Mouse (Mus musculus): ENCODE measurements around the gene Nlrp6. TPM values are rescaled to one million over a fixed set of nuclear protein-coding genes. Genes with fewer than 3 reads are reported as not detected.

Gene Nlrp6
- polyA plus RNA-seq, 1 experiment from 2014 or later = 1.2 TPM

GRCm38 (mm10) chr7:140954733-140955071 lies 34.0 kb downstream of the Nlrp6 start:
- Histone ChIP-seq H3K9me3 (ENCODE audit: control insufficient read depth, low read depth, low read length) (no peaks in the 10 kb centered on the region), H3K9ac (replicated peaks; ENCODE audit: low read depth, low read length) (peak overlapping the region; percentile 65), H3K4me2 (replicated peaks; ENCODE audit: low read depth, low read length) (peak overlapping the region; percentile 86), H3K36me3 (ENCODE audit: control insufficient read depth, insufficient read depth, low read length) (peaks cover 2% of the 10 kb centered on the region; the same call in 1 of the 2 replicates), H3K4me3 (ENCODE audit: low read depth, low read length) (peak overlapping the region; percentile 74), H3K4me1 (ENCODE audit: control insufficient read depth, insufficient read depth, low read length) (peaks cover 54% of the 10 kb centered on the region), H3K27me3 (ENCODE audit: control insufficient read depth, insufficient read depth, low read length) (no peaks in the 10 kb centered on the region), H3K27ac (ENCODE audit: low read length) (peak overlapping the region; percentile 52; the same call in 1 of the 2 replicates)
- WGBS = 6% methylated on average over 9 of the region's 9 CpGs
- no peak for ATAC-seq (ENCODE audit: insufficient number of reproducible peaks, insufficient read depth, low FRiP score, low read depth)

- Histone ChIP-seq H3K4me3 (ENCODE audit: low read depth, low read length) (peak overlapping the region; percentile 74), H3K27me3 (ENCODE audit: control insufficient read depth, insufficient read depth, low read length) (no peaks in the 10 kb centered on the region), H3K27ac (ENCODE audit: low read length) (peak overlapping the region; percentile 96), H3K36me3 (ENCODE audit: control insufficient read depth, insufficient read depth, low read length) (no peaks in the 10 kb centered on the region), H3K4me1 (ENCODE audit: control insufficient read depth, insufficient read depth, low read length) (peaks cover 52% of the 10 kb centered on the region), H3K9ac (replicated peaks; ENCODE audit: low read depth, low read length) (peak overlapping the region; percentile 65), H3K4me2 (replicated peaks; ENCODE audit: low read depth, low read length) (peak overlapping the region; percentile 86), H3K9me3 (ENCODE audit: control insufficient read depth, low read depth, low read length) (no peaks in the 10 kb centered on the region)
- ATAC-seq (ENCODE audit: insufficient number of reproducible peaks, insufficient read depth, low FRiP score, low read depth) = 0 out of 2 replicates have a peak, but pooled peaks have one; percentile 1
- 2% methylated on average over 17 of the region's 17 CpGs for WGBS
These were observed 34.6 kb downstream of the Nlrp6 start for GRCm38 (mm10) chr7:140955342-140955741.

- WGBS = 6% methylated on average over 11 of the region's 11 CpGs
- H3K4me2 ChIP-seq (replicated peaks; ENCODE audit: low read depth, low read length) = peak within 1 kb of the TSS; percentile 86
- no peaks in the 10 kb centered on the region for H3K27me3 ChIP-seq (ENCODE audit: control insufficient read depth, insufficient read depth, low read length)
- ATAC-seq (ENCODE audit: insufficient number of reproducible peaks, insufficient read depth, low FRiP score, low read depth) = peak; percentile 88
- H3K4me3 ChIP-seq (ENCODE audit: low read depth, low read length) = peak within 1 kb of the TSS; percentile 74
- H3K9ac ChIP-seq (replicated peaks; ENCODE audit: low read depth, low read length) = peak within 1 kb of the TSS; percentile 65
- H3K4me1 ChIP-seq (ENCODE audit: control insufficient read depth, insufficient read depth, low read length) = peaks cover 46% of the 10 kb centered on the region
- peak within 1 kb of the TSS; percentile 96 for H3K27ac ChIP-seq (ENCODE audit: low read length)
- no peaks in the 10 kb centered on the region for H3K36me3 ChIP-seq (ENCODE audit: control insufficient read depth, insufficient read depth, low read length)
- H3K9me3 ChIP-seq (ENCODE audit: control insufficient read depth, low read depth, low read length) = no peaks in the 10 kb centered on the region
These were observed 35.3 kb downstream of the Nlrp6 start, which contains the start of the genes Gm45717 and Ifitm2 for GRCm38 (mm10) chr7:140955758-140956555. Gene Gm45717 (minus strand): TSS chr7:140955937. Gene Ifitm2 (minus strand): TSS chr7:140955987.

- peak overlapping the region; percentile 96 for H3K27ac ChIP-seq (ENCODE audit: low read length)
- no peaks in the 10 kb centered on the region for H3K36me3 ChIP-seq (ENCODE audit: control insufficient read depth, insufficient read depth, low read length)
- H3K4me2 ChIP-seq (replicated peaks; ENCODE audit: low read depth, low read length) = 0 out of 2 replicates have a peak overlapping the region, but pooled peaks have one; percentile 11
- WGBS = 36% methylated on average over 6 of the region's 6 CpGs
- H3K4me3 ChIP-seq (ENCODE audit: low read depth, low read length) = no peak overlapping the region
- no peak for ATAC-seq (ENCODE audit: insufficient number of reproducible peaks, insufficient read depth, low FRiP score, low read depth)
- H3K9ac ChIP-seq (replicated peaks; ENCODE audit: low read depth, low read length) = no peak overlapping the region
- H3K27me3 ChIP-seq (ENCODE audit: control insufficient read depth, insufficient read depth, low read length) = no peaks in the 10 kb centered on the region
- H3K9me3 ChIP-seq (ENCODE audit: control insufficient read depth, low read depth, low read length) = no peaks in the 10 kb centered on the region
- peaks cover 41% of the 10 kb centered on the region for H3K4me1 ChIP-seq (ENCODE audit: control insufficient read depth, insufficient read depth, low read length)
These were observed 35.8 kb downstream of the Nlrp6 start for GRCm38 (mm10) chr7:140956556-140956869.

GRCm38 (mm10) chr7:140959181-140959901 lies 38.6 kb downstream of the Nlrp6 start:
- H3K27me3 ChIP-seq (ENCODE audit: control insufficient read depth, insufficient read depth, low read length) = no peaks in the 10 kb centered on the region
- H3K4me3 ChIP-seq (ENCODE audit: low read depth, low read length) = no peak overlapping the region
- H3K4me1 ChIP-seq (ENCODE audit: control insufficient read depth, insufficient read depth, low read length) = peaks cover 17% of the 10 kb centered on the region
- no peak for ATAC-seq (ENCODE audit: insufficient number of reproducible peaks, insufficient read depth, low FRiP score, low read depth)
- no peak overlapping the region for H3K4me2 ChIP-seq (replicated peaks; ENCODE audit: low read depth, low read length)
- no peak overlapping the region for H3K9ac ChIP-seq (replicated peaks; ENCODE audit: low read depth, low read length)
- no peak overlapping the region for H3K27ac ChIP-seq (ENCODE audit: low read length)
- WGBS = 15% methylated on average over 9 of the region's 9 CpGs
- no peaks in the 10 kb centered on the region for H3K36me3 ChIP-seq (ENCODE audit: control insufficient read depth, insufficient read depth, low read length)
- H3K9me3 ChIP-seq (ENCODE audit: control insufficient read depth, low read depth, low read length) = no peaks in the 10 kb centered on the region

GRCm38 (mm10) chr7:140960026-140960425 lies 39.3 kb downstream of the Nlrp6 start:
- ATAC-seq (ENCODE audit: insufficient number of reproducible peaks, insufficient read depth, low FRiP score, low read depth) = no peak
- Histone ChIP-seq H3K36me3 (ENCODE audit: control insufficient read depth, insufficient read depth, low read length) (no peaks in the 10 kb centered on the region), H3K4me3 (ENCODE audit: low read depth, low read length) (no peak overlapping the region), H3K9ac (replicated peaks; ENCODE audit: low read depth, low read length) (no peak overlapping the region), H3K4me2 (replicated peaks; ENCODE audit: low read depth, low read length) (no peak overlapping the region), H3K27me3 (ENCODE audit: control insufficient read depth, insufficient read depth, low read length) (no peaks in the 10 kb centered on the region), H3K9me3 (ENCODE audit: control insufficient read depth, low read depth, low read length) (no peaks in the 10 kb centered on the region), H3K27ac (ENCODE audit: low read length) (no peak overlapping the region), H3K4me1 (ENCODE audit: control insufficient read depth, insufficient read depth, low read length) (peaks cover 13% of the 10 kb centered on the region; the same call in 1 of the 2 replicates)
- WGBS = 85% methylated on average over 5 of the region's 5 CpGs

- Histone ChIP-seq H3K4me2 (replicated peaks; ENCODE audit: low read depth, low read length) (no peak overlapping the region), H3K27ac (ENCODE audit: low read length) (no peak overlapping the region), H3K36me3 (ENCODE audit: control insufficient read depth, insufficient read depth, low read length) (no peaks in the 10 kb centered on the region), H3K4me3 (ENCODE audit: low read depth, low read length) (no peak overlapping the region), H3K9ac (replicated peaks; ENCODE audit: low read depth, low read length) (no peak overlapping the region), H3K9me3 (ENCODE audit: control insufficient read depth, low read depth, low read length) (no peaks in the 10 kb centered on the region), H3K27me3 (ENCODE audit: control insufficient read depth, insufficient read depth, low read length) (no peaks in the 10 kb centered on the region), H3K4me1 (ENCODE audit: control insufficient read depth, insufficient read depth, low read length) (peaks cover 8% of the 10 kb centered on the region; the same call in 1 of the 2 replicates)
- 80% methylated on average over 2 of the region's 2 CpGs for WGBS
- ATAC-seq (ENCODE audit: insufficient number of reproducible peaks, insufficient read depth, low FRiP score, low read depth) = no peak
These were observed 40.7 kb downstream of the Nlrp6 start for GRCm38 (mm10) chr7:140961416-140961815.

DNA sequence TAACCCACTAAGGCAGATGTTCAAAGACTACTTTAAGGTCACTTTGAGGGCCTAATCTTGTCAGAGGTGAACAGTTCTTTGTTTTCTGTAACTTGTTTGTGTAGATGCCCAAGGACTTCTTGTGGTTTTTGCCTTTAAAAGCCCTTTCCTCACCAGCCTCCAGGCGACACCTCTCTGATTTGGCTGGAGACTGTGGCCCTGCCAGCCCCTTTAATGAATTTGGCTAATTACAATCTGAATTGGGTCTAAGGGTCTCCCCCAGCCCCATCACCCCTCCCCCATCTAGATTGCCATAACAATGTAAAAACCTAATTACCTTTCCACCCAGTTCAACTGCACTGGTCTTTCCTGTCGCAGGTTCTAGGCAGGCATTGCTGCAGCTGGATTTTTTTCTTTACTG lies 42.0 kb downstream of the Nlrp6 start:
- Histone ChIP-seq H3K4me1 (ENCODE audit: control insufficient read depth, insufficient read depth, low read length) (peaks cover 5% of the 10 kb centered on the region; the same call in 1 of the 2 replicates), H3K4me2 (replicated peaks; ENCODE audit: low read depth, low read length) (no peak overlapping the region), H3K27me3 (ENCODE audit: control insufficient read depth, insufficient read depth, low read length) (no peaks in the 10 kb centered on the region), H3K9ac (replicated peaks; ENCODE audit: low read depth, low read length) (no peak overlapping the region), H3K4me3 (ENCODE audit: low read depth, low read length) (no peak overlapping the region), H3K27ac (ENCODE audit: low read length) (no peak overlapping the region), H3K36me3 (ENCODE audit: control insufficient read depth, insufficient read depth, low read length) (no peaks in the 10 kb centered on the region), H3K9me3 (ENCODE audit: control insufficient read depth, low read depth, low read length) (no peaks in the 10 kb centered on the region)
- ATAC-seq (ENCODE audit: insufficient number of reproducible peaks, insufficient read depth, low FRiP score, low read depth) = no peak
- WGBS = 85% methylated on average over 2 of the region's 2 CpGs
